Mouse (Mus musculus): ENCODE measurements around the gene Tmem102. TPM values are rescaled to one million over a fixed set of nuclear protein-coding genes. Genes with fewer than 3 reads are reported as not detected.

Gene Tmem102
- polyA plus RNA-seq, 1 experiment: 0.61 TPM

- H3K4me3 ChIP-seq: no peak overlapping the region
- no peaks in the 10 kb centered on the region for H3K79me2 ChIP-seq (ENCODE audit: control insufficient read depth, insufficient read depth)
- no peak for TF ChIP-seq TCF12 (IDR thresholded peaks at IDR 0.05; ENCODE audit: insufficient read depth, poor library complexity, severe bottlenecking)
- TF ChIP-seq E2F4 (IDR thresholded peaks at IDR 0.05; ENCODE audit: insufficient read depth): no peak
- no peak for TF ChIP-seq USF1 (IDR thresholded peaks at IDR 0.05; ENCODE audit: low read depth)
- TF ChIP-seq REST (IDR thresholded peaks at IDR 0.05; ENCODE audit: insufficient read depth, insufficient read length): no peak
- no peak for TF ChIP-seq POLR2AphosphoS2 (IDR thresholded peaks at IDR 0.05; ENCODE audit: insufficient read length, low read depth)
- TF ChIP-seq MYOG (IDR thresholded peaks at IDR 0.05; ENCODE audit: control insufficient read depth in 1 of 3, insufficient read depth in 1 of 3, insufficient read length in 2 of 3, low read depth in 2 of 3): no peak
- no peak for TF ChIP-seq POLR2A (IDR thresholded peaks at IDR 0.05; ENCODE audit: insufficient read length, low read depth)
- TF ChIP-seq MAX (IDR thresholded peaks at IDR 0.05; ENCODE audit: low read depth): no peak
- TF ChIP-seq SRF (IDR thresholded peaks at IDR 0.05; ENCODE audit: control insufficient read depth, insufficient read length, low read depth): no peak
- TF ChIP-seq CEBPB (IDR thresholded peaks at IDR 0.05; ENCODE audit: insufficient read depth, poor library complexity, severe bottlenecking): no peak
- TF ChIP-seq MYOD1 (IDR thresholded peaks at IDR 0.05; ENCODE audit: control insufficient read depth in 1 of 3, insufficient read length in 2 of 3, low read depth in 2 of 3): no peak
- no peak for TF ChIP-seq TCF3 (IDR thresholded peaks at IDR 0.05; ENCODE audit: insufficient read length, low read depth)
Observed at GRCm38 (mm10) chr11:69777504-69778257, 27.7 kb downstream of the Tmem102 start.

GRCm38 (mm10) chr11:69776488-69776887, 28.9 kb downstream of the Tmem102 start:
- TF ChIP-seq TCF3 (IDR thresholded peaks at IDR 0.05; ENCODE audit: insufficient read length, low read depth): no peak
- peak; percentile 30 for TF ChIP-seq POLR2AphosphoS2 (IDR thresholded peaks at IDR 0.05; ENCODE audit: insufficient read length, low read depth)
- H3K36me3 ChIP-seq (ENCODE audit: control insufficient read depth, insufficient read depth): peaks cover 8% of the 10 kb centered on the region
- H3K79me2 ChIP-seq (ENCODE audit: control insufficient read depth, insufficient read depth): no peaks in the 10 kb centered on the region
- no peak overlapping the region for H3ac ChIP-seq (ENCODE audit: control insufficient read depth, insufficient read length)
- no peak overlapping the region for H3K4me2 ChIP-seq (ENCODE audit: low read depth)
- no peak overlapping the region for H3K4me3 ChIP-seq
- H3K27me3 ChIP-seq (ENCODE audit: control insufficient read depth, insufficient read depth, insufficient read length): no peaks in the 10 kb centered on the region

More at GRCm38 (mm10) chr11:69777504-69778257, 27.7 kb downstream of the Tmem102 start:
- Histone ChIP-seq H3K27me3 (ENCODE audit: control insufficient read depth, insufficient read depth, insufficient read length) (no peaks in the 10 kb centered on the region), H3K4me2 (ENCODE audit: low read depth) (no peak overlapping the region), H3K36me3 (ENCODE audit: control insufficient read depth, insufficient read depth) (peaks cover 8% of the 10 kb centered on the region), H3ac (ENCODE audit: control insufficient read depth, insufficient read length) (no peak overlapping the region)

DNA sequence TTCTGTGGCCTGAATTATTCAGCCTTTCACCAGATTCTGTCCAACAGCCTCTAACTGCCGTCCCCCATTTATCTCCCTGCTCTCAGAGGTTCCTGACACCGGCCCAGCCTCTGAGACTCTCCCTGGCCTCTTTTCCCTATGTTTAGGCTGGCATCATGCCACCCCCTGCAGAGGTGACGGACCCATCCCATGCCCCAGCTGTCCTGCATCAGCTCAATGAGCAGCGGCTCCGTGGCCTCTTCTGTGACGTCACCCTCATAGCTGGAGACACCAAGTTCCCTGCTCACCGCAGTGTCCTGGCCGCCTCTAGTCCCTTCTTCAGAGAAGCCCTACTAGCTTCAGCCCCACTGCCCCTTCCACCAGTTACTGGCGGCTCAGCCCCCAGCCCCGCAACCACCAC, 29.7 kb downstream of the Tmem102 start:
- Histone ChIP-seq H3K27me3 (ENCODE audit: control insufficient read depth, insufficient read depth, insufficient read length) (no peaks in the 10 kb centered on the region), H3K4me2 (ENCODE audit: low read depth) (no peak overlapping the region), H3K79me2 (ENCODE audit: control insufficient read depth, insufficient read depth) (no peaks in the 10 kb centered on the region), H3K4me3 (no peak overlapping the region), H3ac (ENCODE audit: control insufficient read depth, insufficient read length) (no peak overlapping the region), H3K36me3 (ENCODE audit: control insufficient read depth, insufficient read depth) (peaks cover 8% of the 10 kb centered on the region)
- TF ChIP-seq MAX (IDR thresholded peaks at IDR 0.05; ENCODE audit: low read depth): no peak
- no peak for TF ChIP-seq USF1 (IDR thresholded peaks at IDR 0.05; ENCODE audit: low read depth)
- no peak for TF ChIP-seq SRF (IDR thresholded peaks at IDR 0.05; ENCODE audit: control insufficient read depth, insufficient read length, low read depth)
- TF ChIP-seq MYOG (IDR thresholded peaks at IDR 0.05; ENCODE audit: control insufficient read depth in 1 of 3, insufficient read depth in 1 of 3, insufficient read length in 2 of 3, low read depth in 2 of 3): no peak
- TF ChIP-seq POLR2A (IDR thresholded peaks at IDR 0.05; ENCODE audit: insufficient read length, low read depth): no peak
- TF ChIP-seq TCF12 (IDR thresholded peaks at IDR 0.05; ENCODE audit: insufficient read depth, poor library complexity, severe bottlenecking): no peak
- TF ChIP-seq CEBPB (IDR thresholded peaks at IDR 0.05; ENCODE audit: insufficient read depth, poor library complexity, severe bottlenecking): no peak
- TF ChIP-seq TCF3 (IDR thresholded peaks at IDR 0.05; ENCODE audit: insufficient read length, low read depth): no peak
- no peak for TF ChIP-seq E2F4 (IDR thresholded peaks at IDR 0.05; ENCODE audit: insufficient read depth)
- no peak for TF ChIP-seq REST (IDR thresholded peaks at IDR 0.05; ENCODE audit: insufficient read depth, insufficient read length)

DNA sequence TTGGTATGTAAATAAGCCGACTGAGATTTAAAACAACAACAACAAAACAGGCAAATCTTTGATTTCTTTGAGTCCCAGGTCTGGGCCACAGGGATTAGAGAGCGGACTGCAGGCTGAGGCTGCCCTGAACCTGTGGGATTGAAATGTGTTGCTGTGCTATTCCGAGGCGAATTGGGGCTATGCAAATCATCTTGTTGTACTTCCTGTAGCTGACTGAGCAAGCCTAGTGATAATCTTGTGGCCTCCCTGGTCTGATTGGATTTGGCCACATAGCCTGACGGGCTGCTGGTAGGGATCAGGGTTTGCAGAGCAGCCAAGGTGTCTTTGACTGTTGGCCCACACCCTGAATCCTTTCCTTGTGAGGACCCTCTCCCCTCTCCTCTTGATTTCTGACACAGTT, 30.5 kb downstream of the Tmem102 start:
- no peak overlapping the region for H3K4me2 ChIP-seq (ENCODE audit: low read depth)
- no peak overlapping the region for H3ac ChIP-seq (ENCODE audit: control insufficient read depth, insufficient read length)
- peaks cover 6% of the 10 kb centered on the region for H3K79me2 ChIP-seq (ENCODE audit: control insufficient read depth, insufficient read depth)
- H3K27me3 ChIP-seq (ENCODE audit: control insufficient read depth, insufficient read depth, insufficient read length): no peaks in the 10 kb centered on the region
- no peak for TF ChIP-seq USF1 (IDR thresholded peaks at IDR 0.05; ENCODE audit: low read depth)
- no peak for TF ChIP-seq REST (IDR thresholded peaks at IDR 0.05; ENCODE audit: insufficient read depth, insufficient read length)
- no peak for TF ChIP-seq MAX (IDR thresholded peaks at IDR 0.05; ENCODE audit: low read depth)
- H3K36me3 ChIP-seq (ENCODE audit: control insufficient read depth, insufficient read depth): peaks cover 9% of the 10 kb centered on the region
- H3K4me3 ChIP-seq: no peak overlapping the region

GRCm38 (mm10) chr11:69767625-69767909, 37.9 kb downstream of the Tmem102 start:
- H3K4me3 ChIP-seq: peak overlapping the region; percentile 59
- H3K27me3 ChIP-seq (ENCODE audit: control insufficient read depth, insufficient read depth, insufficient read length): no peaks in the 10 kb centered on the region
- H3K79me2 ChIP-seq (ENCODE audit: control insufficient read depth, insufficient read depth): peaks cover 22% of the 10 kb centered on the region
- peaks cover 5% of the 10 kb centered on the region for H3K36me3 ChIP-seq (ENCODE audit: control insufficient read depth, insufficient read depth)
- no peak overlapping the region for H3K4me2 ChIP-seq (ENCODE audit: low read depth)
- no peak overlapping the region for H3ac ChIP-seq (ENCODE audit: control insufficient read depth, insufficient read length)
- no peak for TF ChIP-seq USF1 (IDR thresholded peaks at IDR 0.05; ENCODE audit: low read depth)
- no peak for TF ChIP-seq CEBPB (IDR thresholded peaks at IDR 0.05; ENCODE audit: insufficient read depth, poor library complexity, severe bottlenecking)
- no peak for TF ChIP-seq TCF3 (IDR thresholded peaks at IDR 0.05; ENCODE audit: insufficient read length, low read depth)
- no peak for TF ChIP-seq POLR2AphosphoS2 (IDR thresholded peaks at IDR 0.05; ENCODE audit: insufficient read length, low read depth)

All from myocyte (in vitro differentiated cells).